Mouse (Mus musculus): ENCODE data around the gene Gm10644.

The Gm10644 gene

DNA sequence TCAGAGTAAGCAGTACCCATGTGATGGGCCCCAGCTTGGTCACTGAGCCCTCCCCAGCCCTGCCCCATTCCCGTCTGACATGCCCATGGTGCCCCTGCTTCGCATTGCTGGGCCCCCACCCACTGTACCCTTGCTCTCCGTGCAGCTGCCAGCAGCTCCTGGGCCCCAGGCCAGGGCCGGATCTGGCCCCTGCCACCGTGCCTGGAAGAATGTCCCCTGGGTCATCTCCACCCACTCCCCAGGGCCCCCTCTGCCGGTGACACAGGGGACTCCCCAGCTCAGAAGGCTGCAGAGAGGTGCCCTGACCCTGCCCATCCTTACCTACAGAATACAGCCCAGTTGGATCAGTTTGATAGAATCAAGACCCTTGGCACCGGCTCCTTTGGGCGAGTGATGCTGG, 25.8 kb upstream of the Gm10644 start:
- DNase-seq (ENCODE audit: low spot score in 2 of 2): no peak

DNA sequence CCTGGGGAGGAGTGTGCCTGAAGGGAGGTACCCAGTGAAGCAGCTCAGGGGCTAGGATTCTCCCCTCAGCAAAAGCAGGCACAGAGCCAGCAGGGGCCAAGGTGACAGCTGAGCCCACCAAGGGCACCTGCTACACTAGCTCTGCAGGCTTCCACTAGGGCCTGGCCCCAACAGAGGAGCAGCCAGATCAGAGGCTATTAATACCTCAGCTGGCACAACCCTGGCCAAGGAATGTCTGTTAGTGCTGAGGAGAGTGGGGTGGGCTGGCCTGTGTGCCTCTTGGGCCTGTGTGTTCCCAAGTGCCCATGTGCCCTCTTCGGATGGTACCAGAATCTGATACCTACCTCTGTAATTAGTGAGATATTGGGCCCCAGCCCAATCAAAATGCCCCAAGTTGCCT, 25.2 kb upstream of the Gm10644 start:
- no peak for DNase-seq (ENCODE audit: low spot score in 2 of 2)

DNA sequence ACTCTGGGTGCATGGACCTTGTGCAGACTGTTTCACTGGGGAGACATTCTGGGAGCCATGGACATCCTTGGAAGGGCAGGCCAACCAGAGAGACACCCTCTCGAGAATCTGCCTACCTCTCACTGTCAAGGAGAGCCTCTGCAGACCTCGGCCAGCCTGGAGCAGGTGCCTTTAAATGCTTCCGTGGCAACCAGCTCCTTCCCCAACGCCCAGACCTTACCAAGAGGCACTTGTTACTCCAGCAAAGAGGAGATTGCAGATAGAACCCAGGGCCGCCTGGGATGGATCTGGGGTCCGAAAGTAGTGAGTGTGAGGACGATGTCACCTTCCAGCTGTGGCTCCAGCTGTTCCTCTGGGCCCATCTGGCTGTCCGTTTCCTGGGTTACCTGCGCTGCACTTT, 23.2 kb upstream of the Gm10644 start:
- no peak for DNase-seq (ENCODE audit: low spot score in 2 of 2)

DNA sequence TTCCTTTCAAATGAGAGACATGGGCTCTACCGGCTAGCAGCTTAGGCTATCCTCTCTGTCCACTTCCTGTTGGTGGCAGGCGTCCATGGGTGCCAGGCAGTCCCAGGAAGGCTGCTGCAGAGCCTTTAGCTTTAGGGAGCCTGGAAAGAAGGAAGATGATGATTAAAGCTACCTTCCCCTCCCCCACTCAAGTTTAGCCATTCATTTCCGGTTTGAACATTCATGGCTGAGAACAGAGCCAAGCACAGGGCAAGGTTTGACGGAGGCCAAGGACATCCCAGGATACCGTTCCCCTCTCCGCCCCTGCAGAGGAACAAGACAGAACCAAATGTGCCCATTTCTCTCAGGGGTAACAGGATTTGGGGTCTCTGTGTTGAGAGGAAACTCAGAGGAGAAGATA, 22.6 kb upstream of the Gm10644 start:
- no peak for DNase-seq (ENCODE audit: low spot score in 2 of 2)

DNA sequence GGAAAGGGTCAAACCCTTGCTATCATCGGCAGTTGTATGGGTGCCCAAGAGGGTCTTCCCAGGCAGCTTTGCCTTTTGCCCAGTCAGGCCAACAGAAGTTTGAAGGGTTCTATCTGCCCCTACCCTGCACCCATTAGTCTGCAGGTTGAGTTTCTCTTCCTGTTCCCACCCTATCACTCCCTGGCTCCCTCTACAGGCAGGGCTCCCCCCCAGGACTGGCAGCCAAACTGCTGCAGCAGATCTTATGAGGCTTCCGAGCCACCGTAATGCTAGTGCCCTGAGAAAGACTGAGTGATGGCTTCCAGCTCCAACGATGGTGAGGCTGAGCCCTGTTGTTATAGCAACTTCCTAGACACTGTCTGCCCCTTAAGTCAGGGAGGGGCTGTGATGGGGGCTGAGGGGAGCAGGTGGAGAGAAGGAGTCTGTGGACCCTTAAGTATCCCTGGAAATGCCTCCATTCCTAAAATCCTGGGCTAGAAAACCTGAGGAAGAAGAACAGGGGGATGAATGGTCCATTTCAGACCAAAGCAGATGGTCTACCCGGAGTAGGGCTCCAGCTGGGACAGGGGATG, 21.9 kb upstream of the Gm10644 start:
- no peak for DNase-seq (ENCODE audit: low spot score in 2 of 2)

DNA sequence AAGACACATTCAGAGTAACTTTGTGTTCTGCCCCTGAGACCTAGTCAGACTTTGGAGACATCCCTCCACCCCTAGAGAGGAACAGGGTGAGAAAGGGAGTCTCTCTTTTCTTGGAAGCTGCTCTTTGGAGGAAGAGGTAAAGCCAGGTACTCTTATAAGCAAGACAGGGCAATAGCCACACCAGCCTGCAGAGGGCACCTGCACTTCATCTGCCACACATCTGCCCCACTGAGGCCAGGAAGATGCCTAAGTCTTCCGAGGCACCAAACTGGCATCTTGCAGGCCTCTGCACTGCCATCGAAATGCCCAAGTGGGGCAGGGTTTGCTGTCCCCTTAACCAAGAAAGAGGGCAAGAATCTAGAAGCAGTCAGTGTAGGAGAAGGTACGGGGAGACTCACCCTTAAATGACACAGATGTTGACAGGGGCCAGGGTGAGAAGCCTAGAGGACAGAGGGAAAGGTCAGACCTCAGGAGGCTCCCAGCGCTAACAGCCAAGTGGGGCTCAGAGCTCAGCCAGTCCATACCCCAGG, 21.2 kb upstream of the Gm10644 start:
- DNase-seq (ENCODE audit: low spot score in 2 of 2): no peak

DNA sequence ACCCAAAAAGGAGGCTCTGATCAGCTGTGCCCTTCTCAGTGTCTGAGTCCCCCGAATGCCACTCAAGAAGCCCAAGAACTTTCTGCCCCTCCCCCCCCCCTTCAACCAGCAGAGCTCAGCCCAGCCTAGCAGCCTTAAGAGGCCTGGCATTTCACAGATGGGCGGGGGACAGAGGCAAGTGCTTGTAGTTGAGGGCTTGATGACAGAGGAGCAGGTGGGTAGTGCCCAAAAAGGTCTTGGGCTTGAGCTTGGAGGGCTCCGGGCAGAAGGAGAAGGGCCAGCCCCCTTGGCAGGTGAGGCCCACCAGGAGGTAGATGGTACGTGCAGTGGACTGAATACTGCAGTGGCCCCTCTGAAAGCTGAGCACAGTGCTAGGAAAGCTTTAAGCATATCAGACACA, 19.5 kb upstream of the Gm10644 start:
- no peak for DNase-seq (ENCODE audit: low spot score in 2 of 2)

DNA sequence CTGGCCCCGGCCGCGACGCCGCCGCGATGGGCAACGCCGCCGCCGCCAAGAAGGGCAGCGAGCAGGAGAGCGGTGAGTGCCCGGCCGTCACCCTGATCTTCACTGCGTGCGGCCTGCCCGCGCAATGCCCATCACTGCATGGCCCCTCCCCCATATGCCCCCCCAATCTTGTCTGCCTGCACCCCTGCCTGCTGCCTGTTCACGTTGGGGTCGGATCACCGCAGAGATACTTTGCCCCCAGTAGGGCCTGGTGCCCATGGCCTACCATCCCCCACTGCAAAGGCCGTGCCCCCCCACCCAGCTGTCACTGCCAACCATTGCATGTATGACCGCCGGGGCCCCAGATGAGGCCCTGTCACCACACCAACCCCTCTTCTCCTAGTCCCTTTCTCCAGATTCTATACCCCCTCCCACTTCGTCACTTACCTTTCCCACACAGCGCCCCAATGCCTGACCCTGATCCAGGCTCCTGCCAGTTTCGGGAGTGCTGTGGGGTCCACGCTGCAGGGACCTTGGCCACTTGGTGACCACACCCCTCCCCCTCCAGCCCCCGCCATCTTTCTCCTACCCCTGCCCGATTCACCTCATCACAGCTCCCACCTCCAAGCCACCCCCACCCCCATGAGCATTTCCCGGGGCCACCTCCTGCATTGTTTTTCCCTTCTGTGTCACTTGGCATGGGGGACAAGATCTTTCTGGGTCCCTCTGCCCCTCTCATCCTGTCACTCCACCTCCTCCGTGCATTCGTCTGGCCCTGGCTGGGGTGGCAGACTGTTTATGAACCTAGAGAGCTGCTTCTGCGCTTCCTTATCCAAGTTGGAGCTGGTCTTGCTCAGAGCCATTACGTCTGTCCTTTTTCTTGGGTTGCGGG, 18.4 kb upstream of the Gm10644 start:
- DNase-seq (ENCODE audit: low spot score in 2 of 2): no peak

DNA sequence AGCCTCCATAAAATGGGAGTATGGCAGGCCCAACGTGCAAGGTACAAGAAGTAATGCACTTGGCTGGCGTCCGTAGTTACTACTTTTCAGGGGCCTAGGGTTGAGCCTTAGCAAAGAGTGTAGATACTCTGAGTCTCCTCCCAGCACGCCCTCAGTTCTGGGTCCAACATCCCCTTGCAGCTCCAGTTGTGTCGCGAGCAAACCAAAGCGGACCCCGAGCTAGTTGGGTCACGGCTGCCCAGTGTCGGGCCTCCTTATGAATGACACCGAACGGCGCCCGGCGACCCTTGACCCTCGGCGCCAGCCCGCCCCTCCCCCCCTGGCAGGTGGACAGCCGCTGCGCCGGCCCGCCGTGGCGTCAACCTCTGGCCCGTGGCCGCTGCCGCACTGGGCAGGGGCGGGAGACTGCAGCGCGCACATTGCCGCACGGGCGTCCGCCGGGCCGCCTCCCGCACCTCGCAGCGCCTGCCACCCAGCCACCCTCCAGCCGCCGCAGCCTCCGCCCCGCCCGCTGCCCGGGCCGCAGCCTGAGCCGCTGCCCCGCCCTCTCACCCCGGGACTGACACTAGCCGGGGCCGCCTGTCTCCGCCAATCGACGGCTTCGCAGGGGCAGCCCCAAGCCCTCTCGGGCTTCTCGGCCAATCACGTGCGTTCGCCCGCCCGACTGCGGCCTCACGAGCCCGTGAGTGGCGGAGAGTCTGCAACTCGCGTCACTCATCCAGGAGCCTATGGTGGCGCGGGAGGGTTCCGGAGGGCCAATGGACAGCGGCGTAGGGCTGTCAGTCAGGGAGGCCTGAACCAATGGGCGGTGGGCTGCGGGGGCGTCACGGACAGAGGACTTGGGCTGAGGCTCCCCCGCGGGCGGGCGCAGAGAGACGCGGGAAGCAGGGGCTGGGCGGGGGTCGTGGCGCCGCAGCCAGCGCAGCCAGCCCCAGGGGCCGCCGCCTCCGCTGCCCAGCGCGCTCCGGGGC, 17.4 kb upstream of the Gm10644 start, which contains the start of gene Prkaca:
Gene Prkaca (plus strand): TSS at position 844 of the 971 bp plus-strand sequence.
- peak; percentile 86 to 98 for DNase-seq (ENCODE audit: low spot score in 2 of 2)

DNA sequence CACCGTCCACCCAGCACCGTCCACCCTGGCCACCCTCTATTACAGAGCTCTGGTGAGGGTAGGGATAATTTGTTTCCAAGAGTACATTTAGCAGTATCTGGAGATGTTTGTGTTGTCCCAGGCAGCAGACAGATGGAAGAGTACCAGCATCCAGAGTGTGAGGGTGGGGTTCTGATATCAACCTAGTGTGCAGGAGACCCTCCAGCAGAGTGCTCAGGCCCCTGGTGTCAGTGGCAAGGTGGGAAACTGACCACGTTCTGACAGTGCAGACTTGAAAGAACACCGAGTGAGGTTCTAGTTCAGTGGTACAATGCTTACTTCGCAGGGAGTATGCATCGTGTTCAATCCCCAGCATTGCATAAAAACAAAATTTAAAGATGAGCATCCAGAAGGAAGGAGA, 16.7 kb upstream of the Gm10644 start:
- DNase-seq (ENCODE audit: low spot score in 2 of 2): no peak

DNA sequence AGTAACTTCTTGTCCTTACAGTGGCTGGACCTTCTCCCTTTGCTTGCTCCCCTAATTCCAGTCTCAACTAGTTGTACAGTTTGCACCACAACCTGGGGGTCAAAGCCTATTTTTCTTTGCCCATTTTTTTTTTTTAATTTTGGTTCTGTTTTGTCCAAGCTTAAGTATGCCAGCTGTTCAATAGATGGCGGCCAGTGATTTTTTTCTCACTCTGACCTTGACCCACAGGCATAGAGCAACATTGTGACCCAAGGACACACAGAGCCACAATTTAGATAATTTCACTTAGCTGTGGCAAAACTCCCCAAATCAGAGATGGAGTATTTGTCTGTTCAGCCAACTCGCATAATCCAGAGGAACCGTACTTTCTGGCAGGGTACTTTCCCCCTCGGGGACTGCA, 16.1 kb upstream of the Gm10644 start:
- no peak for DNase-seq (ENCODE audit: low spot score in 2 of 2)

DNA sequence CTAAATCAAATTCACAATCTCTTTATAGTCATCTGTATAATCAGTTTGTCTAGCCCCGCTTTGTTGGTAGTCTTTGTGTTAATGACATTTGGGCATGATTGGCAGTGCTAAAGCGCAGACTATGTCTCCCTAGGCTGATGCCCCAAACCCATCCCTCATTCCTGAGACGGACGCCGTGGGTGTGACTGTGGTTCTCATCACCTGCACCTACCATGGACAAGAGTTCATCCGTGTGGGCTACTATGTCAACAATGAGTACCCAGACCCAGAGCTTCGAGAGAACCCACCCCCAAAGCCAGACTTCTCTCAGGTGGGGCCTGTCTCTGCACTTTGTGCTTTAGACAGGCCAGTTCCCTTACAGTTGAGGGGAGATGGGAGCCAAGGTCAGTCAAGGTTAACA, 12.7 kb upstream of the Gm10644 start:
- DNase-seq (ENCODE audit: low spot score in 2 of 2): no peak

DNA sequence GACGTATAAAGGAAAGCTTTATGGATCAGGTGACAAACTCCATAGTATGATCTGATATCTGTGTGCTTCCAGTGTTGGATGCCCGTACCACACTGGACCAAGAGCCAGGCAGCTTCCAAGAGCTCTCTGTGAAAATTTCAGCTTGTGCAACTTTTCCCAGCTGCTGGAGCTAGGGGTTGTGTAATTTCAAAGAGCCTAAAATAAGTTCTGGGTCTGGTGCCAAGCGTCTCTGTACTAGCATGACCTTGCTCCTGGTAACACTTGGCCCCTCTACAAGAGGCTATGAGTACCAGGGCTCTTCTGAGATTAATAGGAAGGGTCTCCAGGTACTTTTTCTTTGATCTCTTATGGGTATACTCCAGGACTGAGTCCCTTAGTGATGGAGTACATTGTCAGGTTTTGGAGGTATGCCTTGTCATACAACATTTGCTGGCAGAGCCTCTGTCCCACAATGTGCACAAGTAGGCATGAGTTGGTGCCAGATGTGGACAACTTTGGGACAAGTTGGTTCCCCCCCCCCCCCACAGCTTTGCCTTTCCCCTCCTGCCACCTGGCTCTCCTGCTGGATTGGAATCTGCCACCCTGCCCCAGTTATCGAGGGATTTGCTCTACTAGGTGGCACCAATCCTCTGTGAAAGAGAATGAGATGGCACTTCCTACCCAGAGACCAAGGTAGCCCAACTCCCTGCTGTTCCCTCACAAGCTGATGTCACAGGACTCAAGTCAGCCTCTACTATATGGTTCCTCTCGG, 9.2 kb upstream of the Gm10644 start:
- DNase-seq (ENCODE audit: low spot score in 2 of 2): no peak

DNA sequence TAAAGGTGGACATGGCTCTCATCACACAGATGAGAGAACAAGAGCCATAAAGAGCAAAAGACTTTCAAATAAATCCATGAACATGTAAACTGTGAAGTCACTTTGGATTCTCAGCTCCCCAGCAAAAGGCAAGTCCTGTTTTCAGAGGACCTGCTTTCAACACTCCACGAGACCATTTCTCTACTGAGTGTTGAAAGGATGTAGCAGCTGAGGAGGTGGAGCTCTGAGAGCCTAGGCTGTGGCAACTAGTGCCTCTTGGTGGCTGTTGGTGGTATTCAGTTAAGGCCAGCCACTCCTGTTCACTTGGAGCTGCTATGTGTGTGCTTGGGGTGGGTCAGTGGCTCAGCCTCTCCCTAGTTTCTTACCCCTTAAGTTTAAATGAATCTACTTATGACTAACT, 1.8 kb upstream of the Gm10644 start:
- DNase-seq (ENCODE audit: low spot score in 2 of 2): no peak

DNA sequence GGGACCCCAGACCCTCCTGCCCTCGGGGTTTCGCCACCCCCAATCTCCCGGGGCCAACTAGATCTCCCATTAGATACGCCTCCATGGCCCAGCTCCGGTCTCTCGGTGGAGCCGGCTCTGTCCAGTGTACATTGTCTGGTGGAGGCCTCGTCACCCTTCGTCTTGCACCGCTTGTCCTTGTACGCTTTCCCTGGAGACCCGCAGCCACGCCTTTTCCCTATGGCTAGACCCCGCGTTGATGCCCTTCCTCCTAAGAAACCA, 883 bp upstream of the Gm10644 start:
- no peak for DNase-seq (ENCODE audit: low spot score in 2 of 2)

DNA sequence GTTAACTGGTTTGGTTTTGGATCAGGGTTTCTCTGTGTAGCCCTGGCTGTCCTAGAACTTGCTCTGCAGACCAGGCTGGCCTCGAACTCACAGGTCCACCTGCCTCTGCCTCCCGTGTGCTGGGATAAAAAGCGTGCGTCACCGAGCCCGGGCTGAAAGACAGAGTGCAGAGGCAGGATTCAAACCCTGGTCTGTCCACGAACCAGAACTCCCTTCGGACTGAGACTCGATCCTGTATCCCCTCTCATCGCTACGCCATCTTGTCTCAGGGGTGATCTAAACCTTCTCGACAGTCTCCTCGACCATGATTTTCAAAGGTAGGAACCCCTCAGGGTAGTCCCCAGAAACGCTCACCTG, 278 bp downstream of the Gm10644 start:
- DNase-seq (ENCODE audit: low spot score in 2 of 2): no peak

DNA sequence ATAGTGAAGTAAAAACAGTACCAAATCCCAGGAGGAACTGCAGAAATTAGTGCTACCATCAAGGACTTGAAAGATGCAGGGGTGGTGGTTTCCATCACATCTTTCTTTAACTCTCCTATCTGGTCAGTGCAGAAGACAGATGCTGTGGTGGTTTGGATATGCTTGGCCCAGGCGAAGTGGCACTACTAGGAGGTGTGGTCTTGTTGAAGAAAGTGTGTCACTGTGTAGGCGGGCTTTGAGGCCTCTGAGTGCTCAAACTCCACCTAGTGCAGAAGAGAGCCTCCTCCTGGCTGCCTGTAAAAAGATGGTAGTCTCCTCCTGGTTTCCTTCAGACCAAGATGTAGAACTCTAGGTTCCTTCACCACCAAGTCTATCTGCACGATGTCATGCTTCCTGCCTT, 9.5 kb downstream of the Gm10644 start:
- no peak for DNase-seq (ENCODE audit: low spot score in 2 of 2)

DNA sequence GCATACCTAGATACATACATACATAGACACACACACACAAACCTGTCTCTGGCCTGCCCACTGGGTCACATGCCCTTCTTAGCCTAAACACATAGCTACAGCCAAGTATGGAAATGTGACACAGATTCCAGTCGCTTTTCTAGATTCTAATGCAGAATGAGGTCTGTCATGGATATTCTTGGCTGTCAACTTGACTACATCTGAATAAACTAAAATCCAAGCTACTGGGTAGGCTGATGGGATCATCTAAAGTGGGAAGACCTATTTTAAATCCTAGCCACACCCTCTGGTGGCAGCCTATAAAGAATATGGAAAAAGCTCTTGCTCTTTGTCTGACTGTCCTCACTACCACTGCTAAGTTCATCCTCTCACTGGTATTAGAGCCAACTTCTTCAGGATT, 12.6 kb downstream of the Gm10644 start:
- no peak for DNase-seq (ENCODE audit: low spot score in 2 of 2)

DNA sequence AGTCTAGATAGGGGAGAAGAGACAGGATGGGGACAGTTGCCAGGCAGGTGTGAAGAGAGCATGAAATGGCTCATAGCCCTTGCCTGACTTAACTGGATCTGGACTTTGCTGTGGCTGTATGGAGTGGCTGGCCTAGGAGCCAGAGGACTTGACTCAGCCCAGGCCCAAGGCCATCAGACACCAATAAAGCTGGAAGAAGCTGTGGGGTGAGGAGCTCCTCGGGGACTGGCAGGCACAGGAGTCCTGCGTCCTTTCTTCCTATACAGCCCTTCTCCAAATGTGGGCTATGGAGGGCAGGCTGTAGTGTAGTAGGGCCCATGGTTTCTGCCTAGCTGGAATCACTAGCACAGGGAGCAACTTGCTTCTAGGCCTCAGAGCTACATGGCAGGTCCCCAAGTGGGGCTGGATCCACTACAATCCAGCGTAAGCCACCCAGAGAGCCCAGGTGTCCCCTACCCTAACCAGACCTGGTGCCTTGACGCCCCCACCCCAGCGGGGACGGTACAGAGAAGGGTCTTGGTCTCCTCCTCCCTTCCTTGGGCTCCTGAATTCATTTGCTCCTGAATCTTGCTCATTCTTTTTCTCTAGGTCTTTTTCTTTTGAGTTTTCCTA, 13.8 kb downstream of the Gm10644 start:
- no peak for DNase-seq (ENCODE audit: low spot score in 2 of 2)

DNA sequence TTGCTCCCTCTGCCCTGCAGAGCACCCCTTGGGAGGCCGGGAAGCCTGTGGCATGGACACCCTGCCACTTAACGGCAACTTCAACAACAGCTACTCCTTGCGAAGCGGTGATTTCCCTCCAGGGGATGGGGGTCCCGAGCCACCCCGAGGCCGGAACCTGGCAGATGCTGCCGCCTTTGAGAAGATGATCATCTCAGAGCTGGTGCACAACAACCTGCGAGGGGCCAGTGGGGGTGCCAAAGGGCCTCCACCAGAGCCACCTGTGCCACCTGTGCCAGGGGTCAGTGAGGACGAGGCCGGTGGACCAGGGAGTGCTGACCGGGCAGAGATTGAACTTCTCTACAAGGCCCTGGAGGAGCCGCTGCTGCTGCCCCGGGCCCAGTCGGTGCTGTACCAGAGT, 16.7 kb downstream of the Gm10644 start:
- DNase-seq (ENCODE audit: low spot score in 2 of 2): no peak

DNA sequence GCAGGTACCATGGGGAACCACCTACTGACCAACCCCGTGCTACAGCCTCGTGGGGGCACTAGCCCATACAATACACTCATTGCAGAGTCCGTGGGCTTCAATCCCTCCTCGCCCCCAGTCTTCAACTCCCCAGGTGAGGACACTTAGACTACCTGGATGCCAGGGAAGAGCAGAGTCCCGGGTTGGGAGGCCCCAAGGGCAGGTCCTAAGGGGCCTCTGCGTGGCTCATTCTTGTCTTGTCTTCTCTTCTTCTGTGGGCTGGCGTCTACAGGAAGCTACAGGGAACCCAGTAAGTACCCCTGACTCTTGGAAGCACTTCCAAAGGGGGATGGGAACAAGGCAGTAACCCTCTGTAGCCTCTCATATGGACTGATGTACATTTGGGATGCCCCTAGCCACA, 17.4 kb downstream of the Gm10644 start:
- no peak for DNase-seq (ENCODE audit: low spot score in 2 of 2)

All from urinary bladder, adult 18-20 months (tissue).